Mouse (Mus musculus) cerebellum, adult 9-11 months (tissue): Measurements from ENCODE around the gene 1700109H08Rik.
"Not testable (repeated sequence)": the region's sequence is repeated elsewhere in the genome, so short reads cannot be mapped to it uniquely, and the experiment has no call there.

Experiments used
- DNase-seq: peaks from one replicate; pipeline ENCODE4 v3.0.0; 2022

The 1700109H08Rik gene

DNA sequence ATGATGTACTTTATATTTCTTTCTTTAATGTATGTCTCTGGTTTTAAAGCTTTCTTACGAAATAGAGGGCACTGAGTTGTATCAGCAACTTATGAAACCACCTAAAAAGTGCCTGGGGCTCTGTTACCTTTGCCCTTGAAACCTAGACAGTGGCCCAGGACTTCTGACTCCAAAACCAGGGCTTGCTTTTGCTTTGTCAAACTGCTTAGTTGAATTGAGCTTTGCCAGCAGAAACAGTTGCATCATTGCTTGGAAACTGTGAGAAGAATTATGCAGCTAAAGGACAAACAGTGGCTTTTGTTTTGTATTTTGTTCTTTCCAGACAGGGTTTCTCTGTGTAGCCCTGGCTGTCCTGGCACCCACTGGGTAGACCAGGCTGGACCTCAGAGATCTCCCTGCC, 28.9 kb downstream of the 1700109H08Rik start:
- no peak for DNase-seq

DNA sequence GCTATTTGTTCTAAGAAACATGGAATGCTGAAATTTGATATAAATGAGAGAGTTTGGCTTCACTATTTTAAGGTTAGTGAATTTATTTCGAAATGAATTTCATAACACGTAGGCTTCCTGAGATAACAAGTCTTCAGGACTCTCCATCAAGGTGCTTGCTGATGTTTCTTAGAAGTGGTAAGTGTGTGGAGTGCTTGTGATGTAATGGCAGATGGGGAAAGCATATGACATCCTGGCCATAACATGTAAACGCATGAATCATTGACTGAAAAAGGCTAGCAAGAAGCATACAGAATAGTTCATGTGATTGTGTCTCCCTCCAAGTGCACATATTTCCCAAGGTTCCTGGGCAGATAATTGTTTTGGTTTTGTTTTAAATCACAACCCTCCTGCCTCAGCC, 29.4 kb downstream of the 1700109H08Rik start:
- DNase-seq, result no peak

DNA sequence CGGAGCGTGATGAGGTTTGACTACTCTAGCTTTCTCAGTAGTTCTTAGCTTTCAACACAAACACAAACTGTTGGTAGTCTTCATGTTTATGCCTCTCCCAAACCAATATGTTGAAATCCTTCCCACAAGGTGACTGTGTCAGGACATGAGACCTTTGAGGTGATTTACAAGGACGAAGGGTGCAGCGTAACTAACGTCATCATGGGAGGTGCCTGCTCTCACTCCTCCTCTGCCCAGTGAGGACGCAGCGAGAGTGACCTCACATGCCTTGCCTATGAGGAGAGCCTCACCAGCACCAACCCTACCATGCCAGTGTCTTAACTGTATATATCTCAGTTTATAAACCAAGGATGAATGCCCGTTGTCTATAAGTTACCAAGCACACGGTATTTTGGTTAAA, 35.7 kb downstream of the 1700109H08Rik start:
- DNase-seq, result no peak

DNA sequence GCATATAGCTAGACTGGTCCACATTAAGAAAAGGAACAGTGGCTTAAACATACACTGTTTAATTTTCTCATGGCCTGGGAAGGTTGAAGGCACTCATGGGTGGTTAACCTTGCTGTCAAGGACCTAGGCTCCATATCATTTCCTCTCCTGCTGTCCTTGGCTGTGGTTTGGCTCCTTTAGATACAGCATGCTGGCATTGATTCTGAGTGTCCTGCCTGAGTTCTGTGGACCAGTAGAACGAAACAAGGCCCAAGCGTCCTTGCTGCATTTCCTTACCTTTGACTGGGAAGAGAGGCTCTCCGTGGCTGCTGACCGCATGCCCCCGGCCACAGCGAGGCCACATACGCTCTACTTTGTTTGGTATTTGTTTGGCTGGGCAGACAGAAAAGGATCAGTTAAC, 37.9 kb downstream of the 1700109H08Rik start:
- no peak for DNase-seq

DNA sequence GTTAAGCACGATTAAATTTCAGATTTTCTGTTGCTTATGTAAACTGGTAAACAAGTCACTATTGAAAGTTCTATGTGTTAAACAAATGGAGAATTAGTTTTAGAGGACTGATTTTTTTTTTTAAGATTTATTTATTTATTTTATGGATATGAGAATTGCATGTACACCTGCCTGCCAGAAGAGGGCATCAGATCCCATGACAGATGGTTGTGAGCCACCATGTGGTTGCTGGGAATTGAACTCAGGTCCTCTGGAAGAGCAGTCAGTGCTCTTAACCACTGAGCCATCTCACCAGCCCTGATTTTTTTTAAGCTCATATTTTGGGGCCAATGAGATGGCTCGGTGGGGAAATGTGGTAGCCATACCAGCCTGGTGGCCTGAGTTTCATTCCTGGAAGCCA, 40.5 kb downstream of the 1700109H08Rik start:
- not testable (repeated sequence) for DNase-seq

DNA sequence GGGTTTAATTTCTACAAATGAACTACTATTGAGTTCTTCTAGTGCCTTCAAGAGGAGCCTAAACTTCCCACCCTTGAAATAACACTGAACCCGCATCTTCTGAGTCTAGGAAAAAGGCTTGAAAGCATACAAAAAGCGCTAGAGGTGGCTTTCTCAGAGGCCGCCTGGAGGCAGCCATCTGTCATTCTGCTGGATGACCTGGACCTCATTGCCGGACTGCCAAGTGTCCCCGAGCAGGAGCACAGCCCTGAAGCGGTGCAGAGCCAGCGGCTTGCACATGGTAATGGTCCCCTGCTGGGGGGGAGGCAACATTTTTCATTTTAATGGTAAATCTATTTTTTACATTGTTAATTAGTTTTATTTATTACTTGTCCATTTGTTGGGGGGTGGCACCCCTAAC, 49.1 kb downstream of the 1700109H08Rik start:
- peak; percentile 84 for DNase-seq

DNA sequence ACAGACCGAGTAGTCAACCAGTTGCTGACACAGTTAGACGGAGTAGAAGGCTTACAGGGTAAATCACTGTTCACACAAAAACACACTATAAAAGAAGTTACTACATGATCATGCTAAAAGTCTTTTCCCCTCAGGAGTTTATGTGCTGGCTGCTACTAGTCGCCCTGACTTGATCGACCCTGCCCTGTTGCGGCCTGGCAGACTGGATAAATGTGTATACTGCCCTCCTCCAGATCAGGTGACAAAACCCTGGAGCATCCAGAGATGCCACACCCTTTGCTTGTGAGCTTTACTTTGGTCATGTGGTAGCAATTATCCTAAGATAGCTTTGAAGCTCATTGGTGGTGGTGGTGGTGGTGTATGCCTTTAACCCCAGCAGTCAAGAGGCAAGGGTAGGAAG, 58.7 kb downstream of the 1700109H08Rik start:
- DNase-seq, result no peak

DNA sequence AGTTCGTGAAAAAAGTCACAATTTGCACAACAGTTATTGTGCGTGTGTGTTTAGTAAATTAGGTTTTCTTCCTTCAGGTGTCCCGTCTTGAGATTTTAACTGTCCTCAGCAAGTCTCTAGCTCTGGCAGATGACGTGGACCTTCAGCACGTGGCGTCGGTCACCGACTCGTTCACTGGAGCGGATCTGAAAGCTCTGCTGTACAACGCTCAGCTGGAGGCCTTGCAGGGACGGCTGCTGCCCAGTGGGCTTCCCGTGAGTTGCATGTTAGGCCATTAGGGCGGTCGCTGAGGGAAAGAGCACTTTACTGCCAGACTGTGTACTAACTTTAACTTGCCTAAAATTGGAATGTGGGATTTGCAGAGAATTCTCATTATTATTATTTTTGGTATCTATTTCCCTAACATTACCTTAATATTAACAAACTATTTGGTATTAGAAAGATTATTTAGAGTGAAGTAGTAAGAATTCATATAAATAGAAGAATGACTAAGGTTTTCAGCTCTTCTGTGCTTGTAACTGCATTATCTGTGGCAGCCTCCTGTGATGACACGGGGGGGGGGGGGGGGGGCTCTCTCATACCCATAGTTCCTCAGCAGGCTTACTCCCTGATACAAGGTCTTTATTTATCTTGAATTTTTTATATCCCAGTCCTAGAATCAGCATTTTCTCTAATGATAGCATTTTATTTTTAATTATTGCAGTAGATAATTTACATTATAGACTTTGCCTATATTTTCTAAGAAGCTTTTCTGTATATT, 60.3 kb downstream of the 1700109H08Rik start:
- no peak for DNase-seq

DNA sequence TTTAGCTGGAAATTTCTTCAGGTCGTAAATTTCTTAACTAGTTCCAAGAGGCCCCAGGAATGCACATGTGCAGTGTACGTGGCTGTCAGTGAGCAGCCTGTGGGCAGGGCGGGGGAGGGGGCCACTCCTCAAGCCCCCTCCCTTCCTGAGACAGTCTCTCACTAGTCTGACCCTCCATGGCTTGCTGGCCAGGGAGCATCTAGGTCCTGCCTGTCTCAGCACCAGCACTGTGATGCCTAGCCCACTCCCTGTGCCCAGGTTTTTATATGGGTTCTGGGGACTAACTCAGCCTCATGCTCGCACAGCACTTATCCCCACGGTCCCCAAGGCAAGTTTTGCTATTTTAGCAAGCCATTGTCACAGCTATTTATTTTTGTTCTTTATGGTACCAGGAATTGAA, 60.9 kb downstream of the 1700109H08Rik start:
- DNase-seq, result no peak

DNA sequence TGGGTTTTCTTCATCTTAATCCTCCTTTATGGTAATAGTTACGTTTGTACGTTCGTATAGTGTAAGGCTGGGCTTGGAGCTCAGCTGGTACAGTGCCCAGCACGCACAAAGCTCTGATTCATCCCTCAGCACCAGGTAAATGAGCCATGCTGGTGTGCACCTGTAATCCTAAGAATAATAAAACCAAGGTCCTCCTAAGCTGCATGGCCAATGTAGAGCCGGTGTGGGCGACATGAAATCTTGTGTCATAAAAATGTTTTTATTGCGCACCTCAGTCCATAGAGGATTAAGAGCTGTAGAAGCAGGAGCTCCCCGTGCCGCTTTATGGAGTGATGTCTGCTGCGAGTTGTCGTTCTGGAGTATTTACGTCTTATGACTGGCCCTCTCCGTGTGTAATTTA, 61.9 kb downstream of the 1700109H08Rik start:
- no peak for DNase-seq

DNA sequence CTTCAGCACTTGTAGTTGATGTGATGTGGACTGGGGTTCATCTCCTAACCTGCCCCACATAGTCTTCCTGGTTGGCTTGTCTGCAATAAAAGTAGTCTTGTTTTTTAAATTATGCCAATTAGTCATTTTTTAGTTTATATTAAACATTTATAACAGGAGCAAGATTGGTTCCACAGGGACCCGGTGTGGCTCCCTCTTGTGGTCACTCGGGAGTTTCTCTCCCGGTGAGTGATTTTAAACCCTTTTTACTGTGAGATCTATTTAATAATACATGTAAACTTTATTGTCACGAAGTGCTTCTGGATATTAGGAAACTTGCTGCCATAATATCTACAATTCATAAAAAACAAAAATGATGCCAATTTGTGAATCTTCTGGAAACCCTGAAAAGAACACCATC, 62.6 kb downstream of the 1700109H08Rik start:
- DNase-seq, result no peak
